Mouse (Mus musculus) lung, embryonic 14.5 days (tissue): ENCODE data around the gene Cd3g. TPM values are rescaled to one million over a fixed set of nuclear protein-coding genes. Genes with fewer than 3 reads are reported as not detected.

Experiments used
- ATAC-seq: fragments of 200-750 bp; cut with Nextera tagmentation; 2 replicates; pipeline ENCODE4 v1.8.0; 2017; ENCODE audit warnings: mild to moderate bottlenecking, moderate TSS enrichment, moderate library complexity; ENCODE audit not compliant: insufficient read depth
- DNase-seq: peaks from one replicate; pipeline ENCODE4 v3.0.0-alpha.2; 2015
- H3K27ac ChIP-seq: fragments of 300-500 bp; sonication (generic); 2 replicates; pipeline ENCODE4 v1.5.1; 2014; ENCODE audit warnings: low read depth, mild to moderate bottlenecking, moderate library complexity
- H3K27me3 ChIP-seq: fragments of 300-500 bp; sonication (generic); 2 replicates; pipeline ENCODE4 v1.6.1; 2014; ENCODE audit warnings: low read length, control low read depth; ENCODE audit not compliant: insufficient read depth
- H3K36me3 ChIP-seq: fragments of 300-500 bp; sonication (generic); 2 replicates; pipeline ENCODE4 v1.6.1; 2014; ENCODE audit warnings: control low read depth; ENCODE audit not compliant: insufficient read depth
- H3K4me1 ChIP-seq: fragments of 300-500 bp; sonication (generic); 2 replicates; pipeline ENCODE4 v1.6.1; 2014; ENCODE audit warnings: antibody characterized with exemption, control low read depth; ENCODE audit not compliant: insufficient read depth
- H3K4me2 ChIP-seq: fragments of 300-500 bp; sonication (generic); 2 replicates; pipeline ENCODE4 v1.6.1; 2014; ENCODE audit warnings: mild to moderate bottlenecking
- H3K4me3 ChIP-seq: fragments of 300-500 bp; sonication (generic); 2 replicates; pipeline ENCODE4 v1.5.1; 2014; ENCODE audit warnings: low read depth, low read length
- H3K9ac ChIP-seq: fragments of 300-500 bp; sonication (generic); 2 replicates; pipeline ENCODE4 v1.6.1; 2014
- H3K9me3 ChIP-seq: fragments of 300-500 bp; sonication (generic); 2 replicates; pipeline ENCODE4 v1.6.1; 2016; ENCODE audit warnings: low read depth, low read length, control low read depth
- CTCF ChIP-seq: IDR thresholded peaks from 2 replicates; pipeline ENCODE4 v1.5.1; 2016; ENCODE audit warnings: antibody characterized with exemption, low read depth
- WGBS: fragments of 180-500 bp; shearing (Covaris S2); extraction: QIAGEN DNeasy Blood & Tissue Kit; methylation state at CpG from one replicate; pipeline ENCODE4 v1.1.7; 2014; 5-methylcytosine and 5-hydroxymethylcytosine counted together
- polyA plus RNA-seq: library from polyadenylated mRNA; unstranded; fragments of >200 nt; fragmentation: Nextera tagmentation; extraction: Ambion mirVana; gene quantifications from 2 replicates; pipeline ENCODE4 v1.2.1, GENCODE M21; 2014

The Cd3g gene
- polyA plus RNA-seq, 1 experiment from 2014 or later: 0.34 TPM

DNA sequence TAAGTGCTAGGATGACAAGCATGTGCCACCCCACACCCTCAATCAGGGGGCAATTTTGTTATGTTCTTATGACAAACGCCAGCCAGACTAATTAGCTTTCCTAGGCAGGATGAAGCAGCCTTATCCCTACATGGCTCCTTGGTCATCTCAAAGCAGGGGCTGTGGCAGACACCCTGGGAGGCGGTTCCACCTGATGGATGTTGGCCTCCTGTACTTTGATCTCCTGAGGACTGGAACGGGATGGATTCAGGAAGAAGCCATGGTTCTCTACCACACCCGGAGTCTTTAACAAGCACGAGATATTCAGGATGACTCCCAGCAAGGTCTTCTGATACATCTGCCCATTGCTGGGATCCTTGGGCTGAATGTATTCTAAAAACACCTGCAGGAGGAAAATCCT, 32.4 kb downstream of the Cd3g start:
- no peaks in the 10 kb centered on the region for H3K4me1 ChIP-seq
- H3K9ac ChIP-seq: no peak overlapping the region
- TF ChIP-seq CTCF: no peak
- ATAC-seq (no peak), DNase-seq (no peak)
- H3K36me3 ChIP-seq: peaks cover 82% of the 10 kb centered on the region
- H3K4me2 ChIP-seq: no peak overlapping the region
- 86% methylated on average over 5 of the region's 5 CpGs for WGBS
- H3K4me3 ChIP-seq: no peak overlapping the region
- H3K9me3 ChIP-seq: no peaks in the 10 kb centered on the region
- no peaks in the 10 kb centered on the region for H3K27me3 ChIP-seq
- H3K27ac ChIP-seq: no peak overlapping the region

DNA sequence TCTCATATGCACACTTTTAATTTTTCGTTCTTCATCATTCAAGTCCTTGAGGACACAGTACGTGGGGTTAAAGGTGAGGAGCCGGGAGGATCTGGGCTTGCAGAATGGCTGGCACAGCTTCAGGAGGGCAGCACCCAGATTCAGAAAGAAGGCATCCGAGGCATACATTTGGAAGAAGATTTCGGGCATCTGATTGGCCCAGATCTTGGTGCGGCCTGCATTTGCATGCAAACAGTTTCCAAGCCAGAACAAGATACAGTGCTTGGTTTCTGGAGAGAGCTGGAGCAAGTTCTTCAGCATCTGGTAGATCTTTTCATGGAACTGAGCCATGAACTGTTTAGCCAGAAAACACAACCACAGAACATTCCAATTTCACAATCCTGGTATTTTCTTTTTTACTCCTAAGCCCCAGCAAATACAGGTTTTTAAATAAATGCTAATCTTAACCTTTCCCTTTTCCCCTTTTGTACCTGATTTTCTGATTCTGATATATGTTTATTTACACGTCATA, 34.0 kb downstream of the Cd3g start:
- Histone ChIP-seq H3K4me2 (no peak overlapping the region), H3K9me3 (no peaks in the 10 kb centered on the region), H3K4me1 (no peaks in the 10 kb centered on the region), H3K9ac (no peak overlapping the region), H3K27ac (no peak overlapping the region), H3K4me3 (no peak overlapping the region), H3K36me3 (peaks cover 84% of the 10 kb centered on the region), H3K27me3 (no peaks in the 10 kb centered on the region)
- WGBS: 92% methylated on average over 7 of the region's 7 CpGs
- no peak for DNase-seq
- ATAC-seq: no peak
- TF ChIP-seq CTCF: no peak

- TF ChIP-seq CTCF: no peak
- WGBS: 93% methylated on average over 4 of the region's 4 CpGs
- DNase-seq (no peak), ATAC-seq (no peak)
- H3K9ac ChIP-seq: no peak overlapping the region
- H3K4me3 ChIP-seq: no peak overlapping the region
- no peak overlapping the region for H3K27ac ChIP-seq
- H3K4me2 ChIP-seq: no peak overlapping the region
- no peaks in the 10 kb centered on the region for H3K9me3 ChIP-seq
- H3K27me3 ChIP-seq: no peaks in the 10 kb centered on the region
- H3K4me1 ChIP-seq: no peaks in the 10 kb centered on the region
- peaks cover 78% of the 10 kb centered on the region for H3K36me3 ChIP-seq
Observed at GRCm38 (mm10) chr9:44942421-44942820, 37.8 kb downstream of the Cd3g start.

DNA sequence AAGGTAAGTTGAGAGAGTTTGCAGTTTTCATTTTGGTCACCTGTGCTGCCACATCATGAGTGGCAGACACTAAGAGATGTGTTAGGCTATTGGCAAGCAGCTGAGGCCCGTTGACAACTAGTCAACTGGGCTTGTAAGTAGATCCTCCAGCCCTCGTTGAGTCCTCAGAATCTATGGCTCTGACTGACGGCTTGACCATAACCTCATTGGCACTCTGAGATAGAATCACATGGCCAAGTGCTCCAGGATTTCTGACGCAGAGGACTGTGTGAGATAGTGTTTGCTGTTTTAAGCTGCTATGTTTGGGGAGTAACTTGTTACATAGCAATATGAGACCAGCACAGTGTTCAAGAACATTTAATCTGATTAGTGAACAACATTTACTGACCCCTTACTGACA, 38.5 kb downstream of the Cd3g start:
- Histone ChIP-seq H3K4me3 (no peak overlapping the region), H3K9me3 (no peaks in the 10 kb centered on the region), H3K9ac (no peak overlapping the region), H3K4me2 (no peak overlapping the region), H3K36me3 (peaks cover 73% of the 10 kb centered on the region), H3K4me1 (no peaks in the 10 kb centered on the region), H3K27ac (no peak overlapping the region), H3K27me3 (no peaks in the 10 kb centered on the region)
- WGBS: 82% methylated on average over 4 of the region's 4 CpGs
- DNase-seq: no peak
- no peak for TF ChIP-seq CTCF
- no peak for ATAC-seq

DNA sequence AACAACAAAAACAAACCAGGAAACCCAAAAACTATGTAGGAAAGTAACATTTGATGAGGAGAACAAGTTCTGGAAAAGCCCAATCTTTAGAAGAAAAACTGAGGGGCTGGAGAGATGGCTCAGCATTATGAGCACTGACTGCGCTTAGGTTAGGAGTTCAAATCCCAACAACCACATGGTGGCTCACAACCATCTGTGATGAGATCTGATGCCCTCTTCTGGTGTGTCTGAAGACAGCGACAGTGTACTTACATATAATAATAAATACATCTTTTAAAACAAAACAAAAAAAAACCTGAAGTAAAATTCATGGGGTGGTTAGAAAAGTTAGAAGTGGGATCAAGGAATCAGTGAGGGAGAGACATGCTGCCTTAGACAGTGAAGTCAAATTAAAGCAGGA, 58.7 kb downstream of the Cd3g start:
- H3K27ac ChIP-seq: peak overlapping the region; percentile 85
- H3K4me2 ChIP-seq: peak overlapping the region; percentile 84
- 69% methylated on average over 2 of the region's 2 CpGs for WGBS
- H3K36me3 ChIP-seq: no peaks in the 10 kb centered on the region; the same call in 1 of the 2 replicates
- H3K9ac ChIP-seq: peak overlapping the region; percentile 40
- H3K4me1 ChIP-seq: peaks cover 3% of the 10 kb centered on the region; the same call in 1 of the 2 replicates
- no peak for TF ChIP-seq CTCF
- H3K9me3 ChIP-seq: no peaks in the 10 kb centered on the region
- DNase-seq (no peak), ATAC-seq (no peak)
- H3K4me3 ChIP-seq: peak overlapping the region; percentile 86
- no peaks in the 10 kb centered on the region for H3K27me3 ChIP-seq

DNA sequence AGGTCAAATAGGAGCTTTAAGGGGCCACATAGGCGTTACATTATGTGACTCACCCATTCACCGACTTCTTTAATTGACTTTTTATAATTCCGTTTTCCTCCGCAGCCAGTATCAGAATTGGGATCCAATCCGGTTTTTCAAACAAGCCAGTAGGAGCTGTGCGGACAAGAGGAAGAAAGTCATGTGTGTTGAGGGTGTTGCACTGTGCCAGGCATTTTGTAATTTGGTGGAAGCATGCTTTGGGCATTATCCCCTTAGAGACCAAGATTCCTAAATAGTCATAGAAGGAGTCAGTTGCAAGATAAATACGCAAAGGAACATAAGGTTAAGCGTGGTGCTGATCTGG, 59.1 kb downstream of the Cd3g start:
- peak overlapping the region; percentile 86 for H3K4me3 ChIP-seq

DNA sequence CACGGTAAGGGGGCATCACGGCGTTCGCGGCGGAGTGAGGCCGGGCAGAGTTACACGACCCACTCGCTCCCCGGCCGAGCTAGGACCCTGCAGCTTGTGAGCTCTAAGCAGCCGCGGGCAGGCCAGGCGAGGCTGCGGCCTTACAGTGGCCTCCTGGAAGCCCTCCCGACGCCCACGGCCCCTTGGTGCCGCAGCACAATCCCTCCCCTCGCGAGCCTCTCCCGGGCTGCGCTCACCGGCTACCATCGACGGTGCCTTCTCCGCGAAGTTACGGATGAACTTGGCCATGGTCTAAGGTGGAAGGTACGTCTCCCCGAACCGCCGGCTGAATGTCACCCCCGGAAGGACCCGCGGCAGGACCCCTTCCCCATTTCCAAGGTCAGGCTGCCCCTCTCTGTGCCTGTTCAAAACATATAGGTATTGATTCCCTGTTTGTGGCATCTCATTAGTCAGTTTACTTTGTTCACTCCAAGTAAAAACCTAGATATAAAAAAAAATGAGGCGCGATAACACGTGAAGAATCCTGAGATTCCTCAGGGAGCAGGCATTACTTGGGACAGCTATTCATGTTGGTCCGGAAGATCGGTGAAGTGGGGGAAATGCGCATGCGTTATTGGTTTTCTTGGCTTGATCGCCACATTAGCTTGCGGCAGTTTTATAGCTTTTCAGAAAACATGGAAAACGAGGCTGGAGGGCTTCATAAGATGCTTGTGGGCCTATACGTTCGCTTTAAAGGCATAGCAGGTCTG, 59.7 kb downstream of the Cd3g start, which contains the start of gene Atp5l:
TSS of gene Atp5l (minus strand) at position 369 of the 749 bp plus-strand sequence.
- Histone ChIP-seq H3K4me2 (peak within 1 kb of the TSS; percentile 84), H3K36me3 (no peaks in the 10 kb centered on the region), H3K9ac (peak within 1 kb of the TSS; percentile 94), H3K27ac (peak within 1 kb of the TSS; percentile 85), H3K4me3 (peak within 1 kb of the TSS; percentile 86), H3K4me1 (peaks cover 3% of the 10 kb centered on the region; the same call in 1 of the 2 replicates), H3K9me3 (no peaks in the 10 kb centered on the region), H3K27me3 (no peaks in the 10 kb centered on the region)
- WGBS: under 1% methylated on average over 48 of the region's 48 CpGs
- peak; percentile 99 for DNase-seq
- TF ChIP-seq CTCF: no peak
- ATAC-seq: peak; percentile 92

More for the DNA sequence above, 59.1 kb downstream of the Cd3g start:
- H3K4me1 ChIP-seq: peaks cover 3% of the 10 kb centered on the region; the same call in 1 of the 2 replicates
- peak overlapping the region; percentile 40 for H3K9ac ChIP-seq
- DNase-seq (no peak), ATAC-seq (peak; percentile 92)
- H3K36me3 ChIP-seq: no peaks in the 10 kb centered on the region; the same call in 1 of the 2 replicates
- H3K27ac ChIP-seq: peak overlapping the region; percentile 85
- WGBS: 1% methylated on average over 8 of the region's 8 CpGs
- no peak for TF ChIP-seq CTCF
- no peaks in the 10 kb centered on the region for H3K9me3 ChIP-seq
- no peaks in the 10 kb centered on the region for H3K27me3 ChIP-seq
- H3K4me2 ChIP-seq: peak overlapping the region; percentile 84
